Mouse (Mus musculus) v-Abl transformed pro-B cells (cell line): ENCODE data around the gene Sgca.

Experiments
- in situ Hi-C, 2 experiments: fragments of 400-800 bp; cut with MboI; formaldehyde crosslinking; loops; one replicate each; pipeline ENCODE4 v1.15.1; 2025; ENCODE audit not compliant: unreplicated experiment in 2 of 2

Gene Sgca

DNA sequence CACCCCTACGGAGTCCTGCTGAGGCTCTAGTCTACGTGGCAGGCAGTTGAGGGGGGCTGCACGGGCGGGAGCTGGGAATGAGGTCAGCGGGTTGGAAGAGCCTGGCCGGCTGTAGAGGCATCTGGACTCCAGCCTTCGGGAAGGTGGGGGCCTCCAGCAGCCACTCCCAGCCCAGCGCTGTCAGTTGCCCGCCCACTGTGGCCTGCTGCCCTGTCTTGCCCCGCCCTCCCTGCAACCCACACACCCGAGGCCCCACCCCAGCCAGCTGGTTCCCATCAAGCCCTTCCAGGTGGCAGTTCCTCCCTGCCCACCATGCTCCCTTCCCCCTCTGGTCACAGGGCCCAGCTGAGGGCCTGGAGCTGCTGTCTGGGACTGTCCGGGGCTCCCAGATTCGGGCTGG is 47.3 kb downstream of the Sgca start:
- in situ Hi-C loops: no loop called here

GRCm38 (mm10) chr11:94927771-94928291 is 48.3 kb downstream of the Sgca start:
- in situ Hi-C loops: no loop called here

DNA sequence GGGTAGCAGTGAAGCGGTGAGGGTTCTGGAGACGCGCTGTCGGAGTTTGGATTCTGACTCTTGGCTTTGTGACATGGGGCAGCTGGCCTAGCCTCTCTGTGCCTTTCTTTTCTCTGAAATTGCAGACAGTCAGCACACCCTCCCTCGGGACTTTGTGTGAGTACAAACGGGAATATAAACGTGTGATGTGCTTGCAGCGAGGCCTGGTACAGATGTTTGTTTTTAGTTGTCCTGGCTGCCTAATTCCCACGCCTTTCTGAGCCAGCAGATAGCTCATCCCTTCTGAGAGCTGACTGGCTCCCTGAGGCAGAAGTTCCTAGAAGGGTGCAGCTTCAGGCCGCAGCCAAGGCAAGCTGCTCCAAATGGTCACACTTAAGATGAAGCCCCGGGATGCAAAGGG is 49.7 kb downstream of the Sgca start:
- in situ Hi-C loops: no loop called here

GRCm38 (mm10) chr11:94924977-94925376 is 51.1 kb downstream of the Sgca start:
- in situ Hi-C loops: no loop called here

- in situ Hi-C loops: no loop called here
Measured at GRCm38 (mm10) chr11:94920996-94921401, 55.1 kb downstream of the Sgca start.

DNA sequence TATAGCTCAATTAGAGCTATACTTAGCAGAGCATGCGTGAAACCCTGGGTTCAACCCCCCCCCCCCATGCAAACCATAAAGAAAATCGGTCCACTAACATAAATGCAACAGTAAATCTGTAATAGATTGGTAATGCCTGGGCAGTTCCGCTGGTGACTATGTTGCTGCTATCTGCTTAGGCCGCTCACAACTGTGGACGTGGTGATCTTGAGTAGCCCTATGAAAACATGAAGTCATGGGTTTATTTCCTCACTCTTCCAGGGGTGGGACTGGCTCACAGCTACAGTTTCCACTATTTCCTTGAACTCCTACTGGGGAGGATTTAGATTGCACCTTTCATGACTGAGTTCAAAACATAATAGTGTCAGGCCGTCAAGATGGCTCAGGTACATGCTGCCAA is 58.4 kb downstream of the Sgca start:
- in situ Hi-C loops: no loop called here

GRCm38 (mm10) chr11:94916477-94916876 is 59.6 kb downstream of the Sgca start:
- in situ Hi-C loops: no loop called here

GRCm38 (mm10) chr11:94915675-94916403 is 60.3 kb downstream of the Sgca start:
- in situ Hi-C loops: no loop called here

DNA sequence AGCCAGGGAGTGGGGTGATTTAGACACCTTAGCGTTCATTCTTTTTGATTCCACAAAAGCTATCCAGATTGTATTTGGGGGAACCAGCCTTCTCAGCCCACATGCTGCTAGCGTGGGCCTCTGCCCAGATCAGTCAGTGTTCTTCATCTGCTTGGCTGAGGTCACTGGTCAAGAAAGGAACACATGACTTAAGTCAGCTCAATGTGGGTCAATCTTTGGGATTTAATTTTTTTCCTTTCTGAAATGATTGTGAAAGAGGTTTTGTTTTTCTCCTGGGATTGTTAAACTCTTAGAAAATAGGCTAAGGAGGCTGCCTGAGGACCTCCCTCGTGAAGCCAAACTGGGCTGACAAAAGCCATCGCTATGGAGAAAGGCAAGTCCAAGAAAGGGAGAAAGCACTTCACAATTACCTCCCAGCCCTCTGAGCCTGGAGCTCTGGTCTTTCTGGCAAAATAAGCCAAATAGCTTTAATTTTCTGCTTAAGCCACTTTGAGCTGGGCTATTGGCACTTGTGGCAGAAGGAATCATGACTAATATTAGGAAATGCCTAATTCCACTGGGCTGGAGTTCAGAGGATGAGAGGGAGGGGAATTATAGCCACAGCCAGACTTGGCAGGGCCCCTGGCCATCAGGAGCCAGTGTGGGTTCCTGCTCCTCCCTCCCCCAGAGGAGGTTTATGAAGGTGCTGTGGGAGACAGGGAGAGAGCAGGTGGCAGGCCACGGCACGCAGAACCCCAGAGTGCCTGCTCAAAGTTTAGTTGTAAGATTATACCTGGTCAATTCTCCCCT is 62.6 kb downstream of the Sgca start:
- in situ Hi-C loops: no loop called here
